Mouse (Mus musculus) granulocyte monocyte progenitor cell, adult 5-6 weeks (primary cell): ENCODE results near the gene Ccdc106. TPM values are rescaled to one million over a fixed set of nuclear protein-coding genes. Genes with fewer than 3 reads are reported as not detected.
A peak's percentile ranks its signal among the peaks of the same experiment; 100 is the strongest.
"Not testable (repeated sequence)": the region's sequence is repeated elsewhere in the genome, so short reads cannot be mapped to it uniquely, and the experiment has no call there.

ENCODE experiments used
- ATAC-seq: replicated peaks from 2 replicates; pipeline ENCODE4 v1.8.0; 2016; ENCODE audit warnings: mild to moderate bottlenecking, moderate TSS enrichment, inconsistent platforms; ENCODE audit not compliant: poor library complexity, severe bottlenecking
- total RNA-seq, 2 experiments: library from RNA; stranded (forward) in 1 of 2; stranded (reverse) in 1 of 2; fragments of 200-712, 200-1000 nt in 1 of 2; fragments of >200 nt in 1 of 2; fragmentation: Nextera tagmentation in 1 of 2; gene quantifications; 2 replicates each; pipeline ENCODE4 v1.2.3; 2014 to 2017

Ccdc106 gene
- total RNA-seq (2014; fragmentation: Nextera tagmentation) (1.8 TPM in 1 of 2 replicates, not detected in the other), total RNA-seq (2017) (not detected in 2 replicates)

GRCm38 (mm10) chr7:5020000-5020681 lies at the start of gene Ccdc106, which contains the start of gene Zfp865:
Gene Ccdc106 (plus strand): TSS chr7:5020553.
Gene Zfp865 (plus strand): TSS chr7:5020376.
- peak; percentile 76 for ATAC-seq

GRCm38 (mm10) chr7:4971068-4971467 lies 49.3 kb upstream of the Ccdc106 start, which contains the start of gene Sbk3:
Gene Sbk3 (minus strand): TSS chr7:4971168.
- no peak for ATAC-seq

GRCm38 (mm10) chr7:4971710-4972109 lies 48.6 kb upstream of the Ccdc106 start:
- ATAC-seq = peak; percentile 71

GRCm38 (mm10) chr7:4972321-4973047 lies 47.9 kb upstream of the Ccdc106 start:
- ATAC-seq = no peak

- ATAC-seq = no peak
Measured at GRCm38 (mm10) chr7:4975455-4975854, 44.9 kb upstream of the Ccdc106 start.

- ATAC-seq = no peak
Measured at GRCm38 (mm10) chr7:4976832-4977231, 43.5 kb upstream of the Ccdc106 start.

- no peak for ATAC-seq
Measured at GRCm38 (mm10) chr7:4988250-4988649, 32.1 kb upstream of the Ccdc106 start.

- no peak for ATAC-seq
Measured at GRCm38 (mm10) chr7:4993347-4993998, 26.9 kb upstream of the Ccdc106 start.

GRCm38 (mm10) chr7:4993999-4994788 lies 26.2 kb upstream of the Ccdc106 start:
- ATAC-seq = no peak

- peak; percentile 30 for ATAC-seq
Measured at GRCm38 (mm10) chr7:4995268-4996002, 24.9 kb upstream of the Ccdc106 start.

- ATAC-seq = peak; percentile 90
Measured at GRCm38 (mm10) chr7:4996003-4996895, 24.1 kb upstream of the Ccdc106 start, which contains the start of gene Zfp579. Gene Zfp579 (minus strand): TSS chr7:4996158.

GRCm38 (mm10) chr7:4996934-4997333 lies 23.4 kb upstream of the Ccdc106 start:
- ATAC-seq = no peak

GRCm38 (mm10) chr7:4999876-5000275 lies 20.5 kb upstream of the Ccdc106 start:
- 0 out of 2 replicates have a peak, but pooled peaks have one; percentile 26 for ATAC-seq

- not testable (repeated sequence) for ATAC-seq
Measured at GRCm38 (mm10) chr7:5002876-5003275, 17.5 kb upstream of the Ccdc106 start.

- peak; percentile 13; the same call in 1 of the 2 replicates for ATAC-seq
Measured at GRCm38 (mm10) chr7:5008229-5008628, 12.1 kb upstream of the Ccdc106 start.

- ATAC-seq = no peak
Measured at GRCm38 (mm10) chr7:5012681-5013513, 7.5 kb upstream of the Ccdc106 start.
